Mouse (Mus musculus): ENCODE measurements around the gene Neu1.

DNA sequence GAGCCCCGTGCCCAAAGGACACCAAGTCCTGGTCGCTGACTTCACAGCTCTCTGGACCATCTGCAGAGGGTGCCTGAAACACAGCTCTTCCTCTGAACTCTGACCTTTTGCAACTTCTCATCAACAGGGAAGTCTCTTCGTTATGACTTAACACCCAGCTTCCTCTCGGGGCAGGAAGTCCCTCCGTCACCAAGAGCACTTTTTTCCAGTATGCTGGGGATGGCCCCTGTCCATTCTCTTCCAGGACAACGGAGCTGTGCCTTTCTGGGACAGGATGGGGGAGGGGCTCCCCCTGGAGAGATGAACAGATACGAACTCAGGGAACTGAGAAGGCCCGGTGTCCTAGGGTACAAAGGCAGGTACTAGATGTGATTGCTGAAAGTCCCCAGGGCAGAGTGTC is 3.8 kb downstream of the Neu1 start:
- no peak for TF ChIP-seq CTCF (IDR thresholded peaks at IDR 0.05; ENCODE audit: low read depth, low read length)
- TF ChIP-seq GATA2 (IDR thresholded peaks at IDR 0.05; ENCODE audit: borderline replicate concordance, low read depth, low read length), result no peak
- no peak for TF ChIP-seq GATA1 (IDR thresholded peaks at IDR 0.05; ENCODE audit: borderline replicate concordance, low read length)
